Mouse (Mus musculus) c-Kit-positive CD71-positive TER-119-negative erythroid progenitor cells, embryonic 14.5 days (primary cell): Measurements from ENCODE around the gene Eefsec.

ENCODE experiments used
- DNase-seq: peaks from one replicate; pipeline ENCODE4 v3.0.0-alpha.2; 2013; ENCODE audit warnings: low read depth

The Eefsec gene

DNA sequence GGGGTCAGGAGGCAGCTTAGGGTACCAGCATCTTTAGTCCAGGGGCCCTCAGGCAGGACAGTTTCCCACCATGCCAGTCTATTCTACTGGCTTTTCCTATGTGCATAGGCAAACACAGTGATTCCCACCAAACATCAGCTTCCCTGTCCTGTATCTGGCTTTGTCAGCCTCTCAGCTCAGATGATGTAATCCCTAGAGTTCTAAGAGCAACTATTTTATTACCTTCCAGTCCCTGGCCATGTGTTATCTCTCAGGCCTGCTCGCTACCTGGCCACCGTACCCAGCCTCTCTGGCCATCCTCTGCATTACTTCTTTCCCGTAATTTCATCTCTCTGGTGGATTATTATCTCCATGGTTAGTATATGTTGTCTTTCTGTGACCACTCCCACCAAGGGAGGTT lies 185.7 kb downstream of the Eefsec start:
- DNase-seq = no peak

DNA sequence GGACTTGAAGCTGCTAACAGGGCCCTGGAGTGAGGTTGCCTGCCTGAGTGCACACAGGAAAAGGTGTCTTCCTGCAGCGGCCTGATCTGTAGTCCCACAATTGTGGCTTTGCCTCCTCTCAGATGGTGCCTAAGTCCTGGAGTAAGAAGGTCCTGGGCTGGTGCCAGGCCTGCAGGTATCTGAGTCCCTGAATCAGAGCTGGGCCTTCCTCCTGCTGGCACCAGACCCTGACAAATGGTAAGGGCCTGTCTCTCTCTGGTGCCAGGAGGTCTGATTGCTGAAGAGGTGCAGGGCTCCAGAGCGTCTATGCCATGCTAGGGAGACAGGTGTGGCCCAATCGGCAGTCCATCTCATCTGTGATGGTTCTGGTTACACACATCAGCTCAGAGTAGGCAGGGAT lies 186.7 kb downstream of the Eefsec start:
- DNase-seq = no peak

DNA sequence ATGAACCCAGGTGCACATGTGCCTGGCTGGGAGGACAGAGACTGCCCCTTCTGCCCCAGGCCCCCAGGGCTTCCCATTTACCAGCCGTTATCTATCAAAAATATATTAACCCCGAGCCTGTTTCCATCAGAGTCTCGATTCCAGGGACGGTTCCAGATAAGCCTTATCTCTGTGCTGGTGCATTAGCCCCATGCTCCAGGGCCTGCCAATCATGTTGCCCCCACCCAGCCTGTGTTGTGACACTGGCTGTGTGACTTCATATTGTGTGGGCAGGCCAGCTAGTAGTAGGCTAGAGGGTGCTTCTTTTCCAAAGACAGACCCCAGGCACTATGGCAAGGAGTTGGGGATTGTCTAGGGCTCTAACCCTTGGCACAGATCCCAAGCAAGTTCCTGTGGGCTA lies 190.9 kb downstream of the Eefsec start:
- peak; percentile 40 for DNase-seq

DNA sequence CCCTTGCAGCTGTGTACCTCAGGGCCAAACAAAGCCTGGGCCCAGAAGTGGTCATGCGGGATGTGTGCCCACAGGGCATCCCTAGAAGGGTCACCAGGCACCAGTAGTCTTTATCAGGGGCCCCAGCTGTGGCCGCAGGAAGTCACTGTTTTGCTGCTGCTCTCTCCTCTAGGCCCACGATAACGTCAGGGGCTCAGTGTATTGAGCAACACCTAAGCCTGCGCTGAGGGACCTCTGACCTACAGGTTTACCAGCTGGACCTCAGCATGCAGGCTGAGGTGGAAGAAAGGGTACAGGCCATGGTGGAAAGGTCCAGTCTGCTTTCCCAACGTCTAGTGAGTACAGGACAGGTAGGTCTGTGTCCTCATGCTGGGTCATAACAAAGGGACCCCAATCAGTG lies 192.3 kb downstream of the Eefsec start:
- DNase-seq = no peak

DNA sequence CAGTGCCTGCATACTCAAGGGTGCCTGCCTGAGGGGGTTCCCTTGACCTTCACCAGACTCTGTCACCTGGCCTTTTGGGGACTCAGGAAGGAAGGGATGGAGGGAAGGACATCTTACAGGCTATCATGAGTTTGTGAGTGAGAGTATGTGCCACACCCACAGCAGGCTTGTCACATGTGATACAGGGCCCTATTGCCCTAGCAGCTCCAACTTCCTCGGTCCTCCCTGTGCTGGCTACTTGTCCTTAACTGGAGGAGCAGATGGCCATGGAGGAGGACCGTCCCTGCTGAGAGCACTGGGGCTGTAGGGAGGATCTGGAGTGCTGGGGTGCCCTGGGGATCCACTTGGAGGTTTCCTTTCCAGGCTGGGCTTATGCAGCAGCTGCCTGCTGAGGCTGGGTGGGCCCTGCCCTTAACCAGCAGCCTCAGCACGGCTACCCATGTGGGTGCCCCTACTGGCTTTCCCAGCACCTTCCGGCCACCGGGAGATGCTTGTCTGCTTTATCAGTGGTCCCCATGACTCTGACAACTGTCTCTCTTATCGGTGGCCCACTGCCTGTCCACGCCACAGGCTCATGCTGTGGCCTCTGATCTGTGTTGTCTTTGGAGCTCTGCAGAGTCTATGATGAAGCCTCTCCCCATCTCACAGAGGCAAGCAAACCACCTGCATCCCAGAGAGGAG lies 194.4 kb downstream of the Eefsec start:
- no peak for DNase-seq

DNA sequence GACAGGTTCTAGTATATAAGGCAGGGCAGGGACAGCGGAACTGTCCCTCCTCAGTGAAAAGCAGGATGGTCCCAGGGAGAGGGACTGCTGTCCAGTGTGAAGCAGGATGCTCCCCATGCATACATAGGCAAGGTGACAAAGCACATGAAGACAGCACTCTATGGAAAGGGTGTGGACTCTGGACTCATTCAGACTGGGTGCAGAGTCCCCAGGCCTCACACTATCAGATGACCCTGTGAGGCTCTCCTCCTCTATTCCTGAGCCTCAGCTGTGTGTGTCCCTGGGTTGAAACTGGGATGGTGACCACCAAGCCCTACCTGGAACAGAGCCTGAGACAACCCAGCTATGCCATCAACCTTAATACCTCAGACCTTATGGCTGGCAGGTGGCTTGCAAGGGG lies 194.9 kb downstream of the Eefsec start:
- DNase-seq = no peak

DNA sequence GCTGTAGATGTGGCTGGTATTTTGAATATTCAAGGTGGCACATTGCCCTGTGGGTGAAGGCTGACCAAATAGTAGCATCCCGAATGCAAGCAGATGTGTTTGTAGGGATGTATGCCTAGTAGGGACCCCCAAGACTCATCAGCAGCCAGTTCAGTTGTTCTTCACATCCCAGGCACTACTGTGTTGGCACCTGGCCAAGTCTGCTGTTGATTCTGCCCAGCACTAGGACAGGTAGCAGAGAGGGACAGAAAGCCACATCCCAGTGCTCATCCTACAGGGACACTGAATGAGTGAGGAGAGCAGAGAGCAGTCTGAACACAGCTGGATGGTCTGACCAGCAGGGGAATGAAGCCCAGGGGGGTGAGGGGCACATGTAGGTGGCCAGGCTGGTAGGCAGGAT lies 197.1 kb downstream of the Eefsec start:
- DNase-seq = no peak

DNA sequence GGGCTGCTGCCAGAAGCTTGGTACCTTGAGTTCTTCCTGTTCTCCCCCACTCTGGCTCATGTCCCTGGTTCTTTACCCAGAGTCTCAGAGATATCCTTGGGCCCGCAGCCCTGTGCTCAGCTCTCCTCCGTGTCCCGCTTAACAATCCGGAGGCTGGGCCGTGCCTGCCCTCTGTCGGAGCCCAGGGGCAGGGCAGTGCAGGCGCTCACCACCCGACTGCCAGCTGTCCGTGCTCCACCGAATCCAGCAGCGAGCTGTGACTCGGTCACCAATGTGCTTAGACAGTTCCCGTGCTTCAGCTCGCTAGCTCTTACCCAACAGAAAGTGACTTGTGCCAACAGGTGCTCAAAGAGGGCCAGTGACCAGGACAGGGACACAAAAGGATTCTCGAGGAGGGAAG lies 203.7 kb downstream of the Eefsec start:
- peak; percentile 44 for DNase-seq

DNA sequence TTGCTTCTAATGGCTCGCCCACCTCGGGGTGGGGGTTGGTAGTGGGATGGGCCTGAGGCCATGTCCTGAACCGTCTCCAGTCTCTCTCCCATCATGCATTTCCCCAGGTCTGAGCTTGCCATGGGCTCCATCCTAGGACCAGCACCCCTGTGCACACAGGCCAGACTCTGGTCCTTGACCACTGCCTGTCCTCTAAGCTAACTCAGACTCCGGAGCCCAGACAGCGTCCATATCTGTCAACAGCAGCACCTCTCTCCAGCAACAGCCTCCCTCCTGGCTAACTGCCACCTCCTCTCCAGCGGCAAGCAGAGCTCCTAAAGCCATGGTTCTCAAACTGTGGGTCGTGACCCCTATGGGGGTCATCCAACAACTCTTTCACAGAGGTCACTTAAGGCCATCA lies 209.8 kb downstream of the Eefsec start:
- DNase-seq = no peak

DNA sequence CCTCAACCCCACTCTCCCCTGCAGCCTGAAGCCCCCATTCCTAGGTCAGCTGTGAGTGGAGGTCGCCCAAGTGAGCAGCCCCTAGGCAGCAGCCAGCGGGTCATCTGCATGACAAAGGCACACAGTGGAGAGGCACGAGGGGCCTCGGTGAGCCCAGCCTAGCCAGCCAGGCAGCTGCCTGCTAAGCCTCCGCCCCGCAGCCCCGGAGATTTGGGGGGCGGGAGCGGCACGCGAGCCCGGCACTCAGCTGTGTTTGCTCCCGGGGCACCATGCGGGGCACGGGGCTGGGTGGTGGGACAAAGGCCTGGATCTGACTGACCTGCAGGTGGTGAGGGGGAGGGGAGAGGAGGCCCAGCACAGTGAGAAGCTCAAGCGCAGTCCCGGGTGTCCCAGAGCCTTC lies 210.4 kb downstream of the Eefsec start:
- no peak for DNase-seq

DNA sequence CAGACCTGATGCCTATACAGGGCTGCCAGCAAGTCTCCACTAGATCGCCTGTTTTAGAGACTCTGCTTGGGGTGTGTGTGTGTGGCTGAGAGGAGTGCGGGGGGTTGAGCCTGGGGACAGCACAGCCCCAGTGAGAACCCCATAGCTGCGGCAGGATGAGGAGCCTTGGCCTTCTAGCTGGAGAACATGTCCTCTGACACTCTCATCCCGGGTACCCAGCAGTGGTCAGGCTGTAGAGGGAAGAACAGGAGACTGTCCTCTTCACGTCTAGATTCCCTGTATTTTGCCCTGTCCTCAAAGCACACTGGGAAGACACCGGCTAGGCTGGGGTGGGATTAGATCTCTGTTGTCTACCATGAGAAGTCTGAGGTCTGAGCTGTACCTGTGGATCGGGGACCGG lies 210.9 kb downstream of the Eefsec start:
- DNase-seq = no peak

DNA sequence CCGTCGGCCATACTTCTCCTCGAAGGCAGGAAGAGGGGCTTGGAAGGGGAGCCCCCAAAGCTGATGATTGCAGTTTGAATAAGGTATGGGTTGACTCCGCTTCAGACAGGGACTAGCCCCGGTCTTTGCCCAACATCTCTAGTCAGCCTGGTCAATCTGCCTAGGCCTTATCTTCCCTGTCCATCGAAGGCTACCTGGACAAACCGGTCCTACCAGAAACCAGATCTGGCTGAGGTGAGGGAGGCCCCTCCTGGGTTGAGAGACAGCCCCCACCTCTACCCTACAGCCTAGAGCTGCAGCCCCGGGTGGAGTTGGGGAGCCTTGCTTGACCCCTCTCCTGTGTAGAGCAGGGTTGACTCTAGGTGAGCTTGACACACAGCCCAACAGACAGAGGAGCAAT lies 212.3 kb downstream of the Eefsec start:
- no peak for DNase-seq

DNA sequence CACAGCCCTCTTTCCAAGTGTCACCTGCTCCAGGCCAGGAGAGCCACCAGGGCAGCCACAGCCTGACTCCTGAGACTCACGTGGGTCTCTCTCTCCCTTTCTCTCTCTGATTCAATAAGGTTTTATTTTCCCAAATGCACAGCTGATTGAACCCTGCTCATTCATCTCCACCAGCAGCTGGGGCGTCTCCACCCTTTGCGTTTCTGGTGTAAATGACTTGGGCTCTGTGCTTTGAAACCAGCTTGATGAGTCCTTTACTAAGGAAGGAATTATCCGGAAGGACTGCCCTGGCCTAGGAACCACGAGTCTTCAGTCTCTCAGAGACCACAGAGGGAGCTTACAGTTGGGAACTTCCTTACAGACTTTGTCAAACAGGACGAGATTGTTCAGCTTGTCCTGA lies 214.1 kb downstream of the Eefsec start:
- DNase-seq = no peak

DNA sequence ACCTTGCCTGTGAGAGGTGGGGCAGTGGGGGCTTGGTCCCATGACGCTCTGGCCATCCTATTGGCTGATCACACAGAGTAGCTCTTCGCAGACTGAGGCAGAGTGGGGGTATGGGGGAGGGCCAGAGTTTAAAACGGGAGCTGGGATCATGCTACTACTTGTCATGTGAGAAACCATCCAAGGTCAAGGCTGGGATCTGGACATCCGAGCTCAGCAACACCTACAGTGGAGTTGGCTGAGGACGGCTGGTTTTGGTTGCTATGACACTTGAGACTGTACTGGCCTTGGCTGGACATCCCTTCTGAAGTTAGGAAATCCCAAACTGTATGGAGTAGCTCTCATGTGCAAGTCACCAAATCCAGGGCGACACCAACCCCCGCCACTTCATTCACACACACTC lies 214.5 kb downstream of the Eefsec start:
- no peak for DNase-seq

DNA sequence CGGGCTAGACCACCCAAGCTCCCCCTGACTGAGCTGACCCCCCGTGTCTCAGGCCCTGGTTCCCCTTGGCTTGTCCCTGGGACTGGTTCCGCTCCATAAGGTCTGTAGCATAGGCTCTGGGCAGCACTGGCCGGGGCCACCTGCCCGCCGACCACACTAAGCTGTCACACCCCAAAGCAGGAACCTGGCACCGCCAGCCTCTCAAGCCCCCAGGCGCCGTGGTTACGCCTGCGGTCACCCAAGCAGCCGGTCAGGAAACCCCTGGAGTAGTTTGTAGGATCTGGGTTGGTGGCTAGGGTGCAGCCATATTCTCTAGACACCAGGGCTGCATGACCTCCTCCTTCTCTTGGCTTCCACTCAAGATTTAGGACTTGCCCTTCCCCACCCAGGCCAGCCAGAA lies 217.1 kb downstream of the Eefsec start:
- no peak for DNase-seq

DNA sequence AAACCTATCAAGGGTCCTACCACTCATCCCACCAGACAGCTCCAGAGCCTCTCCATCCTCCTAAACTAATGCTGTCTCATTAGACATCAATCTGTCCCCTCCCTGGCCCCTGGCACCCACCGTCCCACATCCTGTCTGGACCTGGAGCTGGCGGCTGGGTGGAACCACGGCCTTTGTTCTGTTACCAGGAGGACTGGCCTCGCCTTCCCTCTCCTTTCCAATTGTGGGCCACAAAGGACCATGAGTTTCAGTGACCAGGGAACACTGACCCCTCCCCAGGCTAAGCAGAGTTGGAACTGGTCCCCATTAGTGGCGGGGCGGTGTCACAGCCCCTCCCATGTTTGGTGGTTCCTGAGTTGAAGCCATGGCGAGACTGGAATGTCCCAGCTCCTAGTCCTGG lies 218.8 kb downstream of the Eefsec start:
- DNase-seq = no peak

DNA sequence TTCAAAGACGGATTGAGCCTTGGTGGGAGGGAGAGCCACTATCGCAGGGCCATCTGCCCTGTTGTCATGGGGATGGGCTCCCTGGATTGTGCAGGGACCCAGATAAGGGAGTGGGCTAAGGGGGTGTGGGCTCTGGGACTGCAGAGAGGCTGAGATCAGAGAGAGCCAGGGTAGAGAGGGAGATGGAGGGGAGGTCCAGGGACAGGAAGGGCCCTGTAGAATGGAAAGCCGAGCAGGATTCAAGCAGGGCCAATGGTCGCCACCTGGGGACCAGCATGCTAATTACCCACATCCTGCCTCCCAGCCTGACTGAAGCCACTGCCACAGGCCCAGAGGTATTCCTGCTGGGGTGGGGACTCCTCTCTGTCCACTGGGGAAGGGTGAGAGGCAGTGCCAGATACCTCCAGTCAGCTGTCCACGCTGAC lies 219.8 kb downstream of the Eefsec start:
- DNase-seq = no peak

DNA sequence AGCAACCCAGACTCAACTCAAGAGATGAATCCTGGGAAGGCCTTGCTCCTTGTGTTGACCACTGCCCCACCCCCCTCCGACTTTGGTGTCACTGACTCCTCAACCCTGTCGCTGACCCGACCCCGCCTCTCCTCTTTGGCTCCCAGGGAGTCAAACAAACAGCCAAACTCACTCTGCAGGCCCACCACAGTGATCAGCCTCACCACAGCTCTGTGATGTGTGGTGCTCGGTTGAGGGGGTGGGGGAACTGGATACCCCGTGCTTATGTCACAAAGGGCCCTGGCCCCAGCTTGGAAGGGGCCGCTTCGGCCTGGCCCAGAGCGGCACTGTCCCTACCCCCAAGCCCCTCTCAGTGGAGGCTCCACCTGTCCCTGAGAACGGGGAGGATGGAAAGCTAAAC lies 224.4 kb downstream of the Eefsec start, which contains the start of gene Dnajb8:
Gene Dnajb8 (plus strand): TSS at position 301 of the 400 bp plus-strand sequence.
- DNase-seq = no peak

DNA sequence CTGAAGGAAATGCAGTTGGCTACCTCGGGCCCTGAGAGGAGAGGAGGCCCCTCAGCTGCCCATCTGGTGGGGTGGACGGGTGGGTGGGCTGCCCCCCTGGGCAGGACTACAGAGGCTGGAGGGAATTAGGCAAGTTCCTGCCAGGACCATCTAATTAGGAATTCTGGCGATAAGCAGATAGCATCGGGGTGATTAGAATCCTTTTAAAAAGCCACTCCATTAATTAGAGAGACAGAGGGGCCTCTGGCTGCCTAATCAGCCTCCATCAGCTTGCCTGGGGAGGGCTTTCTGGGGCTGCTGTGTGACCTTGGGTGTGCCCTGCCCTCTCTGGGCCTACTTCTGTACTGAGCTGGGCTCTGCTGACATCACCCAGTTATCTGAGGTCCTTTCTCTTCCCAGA lies 227.2 kb downstream of the Eefsec start:
- DNase-seq = no peak

DNA sequence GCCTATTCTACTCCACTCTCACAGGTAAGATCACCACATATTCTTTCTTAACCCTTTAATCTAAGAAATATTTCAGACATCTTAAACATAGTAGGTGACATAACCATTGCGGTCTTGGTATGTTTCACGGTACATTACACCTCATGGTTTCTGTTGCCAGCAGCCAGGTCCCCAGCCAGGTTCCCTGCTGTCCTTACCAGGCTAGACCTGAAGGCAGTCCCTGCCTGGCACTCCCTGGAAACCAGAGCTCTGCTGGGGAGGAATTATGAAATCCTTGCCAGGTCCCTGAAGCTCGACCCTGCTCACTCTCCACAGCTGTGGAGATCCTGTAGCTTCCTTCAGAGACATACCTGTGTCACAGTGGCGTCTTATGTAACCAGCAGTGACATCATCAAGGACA lies 230.1 kb downstream of the Eefsec start:
- no peak for DNase-seq

DNA sequence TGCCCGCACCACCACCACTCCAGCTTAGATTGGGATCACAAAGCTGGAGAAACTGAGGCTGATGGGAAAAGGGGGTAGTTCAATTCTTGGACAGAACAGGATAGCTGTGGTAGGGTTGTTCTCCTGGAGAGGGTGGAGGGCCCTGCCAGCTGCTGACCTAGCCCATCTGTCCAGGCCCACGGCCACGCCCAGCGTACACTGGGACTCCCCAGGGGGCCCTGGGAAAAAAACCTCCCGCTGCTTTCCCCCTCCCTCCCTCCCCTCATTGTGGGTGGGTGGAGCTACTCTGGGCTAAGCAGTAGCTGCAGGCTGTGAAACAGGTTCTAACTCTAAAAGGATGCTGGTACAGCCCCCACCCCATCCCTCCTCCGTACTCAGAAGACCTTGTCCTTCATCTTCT lies 230.5 kb downstream of the Eefsec start:
- no peak for DNase-seq

DNA sequence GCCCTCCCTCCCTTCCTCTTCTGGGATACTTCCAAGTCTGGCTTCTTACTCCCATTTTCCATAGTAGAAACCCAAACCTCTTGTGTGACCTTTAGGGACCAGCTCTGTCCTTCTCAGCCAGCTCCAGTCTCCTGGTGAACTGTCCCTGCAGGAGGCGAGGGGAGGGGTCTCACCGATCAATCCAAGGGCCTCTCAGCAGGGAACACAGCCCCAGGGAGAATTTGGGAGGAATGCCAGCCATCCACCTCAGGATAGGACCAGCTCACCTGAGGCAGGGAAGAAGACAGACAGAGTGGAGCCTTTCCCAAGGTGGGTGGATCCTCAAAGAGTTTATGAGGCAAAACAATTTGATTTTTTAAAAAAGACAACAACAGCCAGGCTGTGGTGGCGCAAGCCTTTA lies 236.2 kb downstream of the Eefsec start:
- no peak for DNase-seq

DNA sequence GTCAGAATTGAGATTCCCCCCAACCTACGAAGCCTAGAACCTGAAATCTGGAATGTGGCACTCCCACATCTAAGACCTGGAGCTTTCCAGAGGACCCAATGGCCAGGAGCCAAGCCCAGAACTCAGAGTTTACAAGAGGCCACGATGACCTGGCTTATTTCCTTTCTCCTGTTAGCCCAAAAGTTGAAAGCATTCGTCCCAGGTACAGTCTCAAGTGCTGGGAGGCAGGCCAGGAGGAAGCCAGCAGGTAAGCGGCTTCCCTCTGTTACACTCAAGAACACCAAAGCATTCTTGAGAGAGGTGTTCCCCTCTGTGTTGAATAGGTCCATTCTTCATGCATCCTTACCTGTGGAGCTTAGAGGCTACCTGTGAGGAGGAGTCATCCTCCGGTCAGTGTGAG lies 236.9 kb downstream of the Eefsec start:
- no peak for DNase-seq

DNA sequence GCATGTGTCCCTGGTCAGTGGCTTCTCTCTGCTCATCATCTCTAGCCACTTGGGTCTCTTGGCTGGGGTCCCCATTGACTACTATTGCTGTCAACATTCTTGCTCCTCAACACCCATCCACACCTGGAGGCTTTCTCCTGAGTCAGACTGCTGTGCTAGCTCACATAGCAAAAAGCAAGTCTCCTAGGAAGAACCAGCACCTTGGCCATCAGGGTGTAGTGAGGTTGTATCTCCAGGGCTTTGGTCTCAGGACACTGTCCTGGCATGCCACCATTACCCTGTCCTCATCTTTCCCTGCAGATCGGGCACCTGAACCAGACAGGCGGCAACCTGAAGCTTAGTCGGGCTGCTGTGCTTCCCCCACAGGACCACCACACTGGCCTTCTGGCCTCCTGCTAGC lies 238.0 kb downstream of the Eefsec start:
- no peak for DNase-seq
